Mouse (Mus musculus) olfactory bulb, adult 2 months (tissue): ENCODE data around the gene Cep164. TPM values are rescaled to one million over a fixed set of nuclear protein-coding genes. Genes with fewer than 3 reads are reported as not detected.

Experiments
- H3K27ac ChIP-seq: fragments of 200-500 bp; 2 replicates; pipeline ENCODE4 v1.5.1; 2012; ENCODE audit warnings: low read depth, low read length; ENCODE audit not compliant: insufficient read depth
- H3K4me1 ChIP-seq: fragments of 200-500 bp; 2 replicates; pipeline ENCODE4 v1.6.1; 2012; ENCODE audit warnings: low read length; ENCODE audit not compliant: control insufficient read depth, insufficient read depth
- H3K4me3 ChIP-seq: fragments of 200-500 bp; 2 replicates; pipeline ENCODE4 v1.5.1; 2012; ENCODE audit warnings: mild to moderate bottlenecking, low read depth, low read length, moderate library complexity; ENCODE audit not compliant: insufficient read depth
- CTCF ChIP-seq: fragments of 200-500 bp; IDR thresholded peaks from 2 replicates; pipeline ENCODE4 v1.5.1; 2012; ENCODE audit warnings: low read depth, mild to moderate bottlenecking, low read length, moderate library complexity; ENCODE audit not compliant: insufficient read depth
- POLR2A ChIP-seq: fragments of 200-500 bp; IDR thresholded peaks from 2 replicates; pipeline ENCODE4 v1.6.1; 2012; ENCODE audit warnings: mild to moderate bottlenecking, low read depth, low read length, moderate library complexity; ENCODE audit not compliant: insufficient read depth
- WGBS: fragments of 180-500 bp; shearing (Covaris S2); methylation state at CpG from one replicate; pipeline ENCODE4 v1.1.7; 2018; 5-methylcytosine and 5-hydroxymethylcytosine counted together
- polyA plus RNA-seq: library from polyadenylated mRNA; stranded (reverse); fragments of >200 nt; gene quantifications from 2 replicates; pipeline ENCODE4 v1.2.4, GENCODE M21; 2012; ENCODE audit warnings: low replicate concordance; ENCODE audit not compliant: missing spikeins, insufficient read depth, insufficient read length

Gene Cep164
- polyA plus RNA-seq, 1 experiment: not detected

- Histone ChIP-seq H3K27ac (no peak overlapping the region), H3K4me1 (peaks cover 31% of the 10 kb centered on the region), H3K4me3 (no peak overlapping the region)
- TF ChIP-seq POLR2A (no peak), CTCF (no peak)
- WGBS: 20% methylated on average over 13 of the region's 13 CpGs
Observed at GRCm38 (mm10) chr9:45798467-45799164, 29.9 kb downstream of the Cep164 start.

GRCm38 (mm10) chr9:45797271-45797670, 31.2 kb downstream of the Cep164 start:
- no peak for TF ChIP-seq CTCF
- TF ChIP-seq POLR2A: no peak
- Histone ChIP-seq H3K27ac (no peak overlapping the region), H3K4me3 (no peak overlapping the region), H3K4me1 (peaks cover 23% of the 10 kb centered on the region)
- 74% methylated on average over 3 of the region's 3 CpGs for WGBS

DNA sequence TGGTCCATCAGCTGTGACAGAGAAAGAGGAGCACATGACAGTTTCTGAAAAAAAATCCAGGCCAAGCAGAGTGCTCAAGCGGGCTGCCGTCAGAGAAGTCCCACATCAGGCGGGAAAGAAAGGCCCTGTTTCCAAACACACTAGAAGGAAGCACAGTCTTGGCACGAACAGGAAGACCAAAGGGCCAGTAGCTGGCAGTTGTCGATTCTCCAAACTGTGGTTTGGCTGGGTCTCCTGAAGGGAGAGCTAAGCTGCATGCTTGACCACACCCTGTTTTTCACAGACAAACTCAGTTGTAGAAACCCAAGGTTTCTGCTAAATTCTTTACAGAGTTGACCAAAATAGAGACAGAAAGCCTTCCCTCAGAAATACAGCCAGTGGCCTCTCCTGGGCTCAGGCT, 32.8 kb downstream of the Cep164 start:
- Histone ChIP-seq H3K27ac (no peak overlapping the region), H3K4me1 (peaks cover 28% of the 10 kb centered on the region), H3K4me3 (no peak overlapping the region)
- TF ChIP-seq POLR2A: no peak
- TF ChIP-seq CTCF: no peak
- 79% methylated on average over 5 of the region's 5 CpGs for WGBS

GRCm38 (mm10) chr9:45793697-45794096, 34.8 kb downstream of the Cep164 start:
- no peak overlapping the region for H3K27ac ChIP-seq
- H3K4me1 ChIP-seq: peaks cover 29% of the 10 kb centered on the region
- TF ChIP-seq CTCF (no peak), POLR2A (no peak)
- WGBS: 61% methylated on average over 6 of the region's 6 CpGs
- no peak overlapping the region for H3K4me3 ChIP-seq

DNA sequence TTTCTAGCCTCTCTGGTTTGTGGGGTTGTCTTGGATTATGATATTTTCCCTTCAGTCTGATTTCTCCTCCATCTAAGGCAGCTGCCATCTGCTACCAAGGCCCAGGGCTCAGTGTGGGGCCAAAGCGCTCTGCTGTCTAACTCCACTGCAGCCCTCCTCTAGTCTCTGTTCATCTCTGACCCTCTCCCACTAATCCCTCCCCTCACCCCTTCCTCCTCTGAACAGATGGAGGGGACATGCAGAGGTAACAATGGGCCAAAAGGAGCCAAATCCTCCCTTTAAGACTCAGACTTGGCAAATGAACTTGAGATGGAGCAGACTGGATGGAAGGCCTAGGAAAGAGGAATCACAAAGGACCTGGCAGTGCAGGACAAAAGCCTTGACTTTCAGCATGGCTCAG, 36.3 kb downstream of the Cep164 start:
- 100% methylated on average over 1 of the region's 1 CpGs for WGBS
- Histone ChIP-seq H3K27ac (no peak overlapping the region), H3K4me3 (no peak overlapping the region), H3K4me1 (peaks cover 33% of the 10 kb centered on the region)
- TF ChIP-seq POLR2A (no peak), CTCF (no peak)

GRCm38 (mm10) chr9:45791456-45792142, 36.9 kb downstream of the Cep164 start:
- 81% methylated on average over 8 of the region's 8 CpGs for WGBS
- H3K4me1 ChIP-seq: peaks cover 38% of the 10 kb centered on the region
- H3K27ac ChIP-seq: no peak overlapping the region
- TF ChIP-seq CTCF (no peak), POLR2A (no peak)
- no peak overlapping the region for H3K4me3 ChIP-seq

- TF ChIP-seq CTCF (no peak), POLR2A (no peak)
- Histone ChIP-seq H3K27ac (no peak overlapping the region; the same call in 1 of the 2 replicates), H3K4me1 (peaks cover 31% of the 10 kb centered on the region), H3K4me3 (no peak overlapping the region)
- 53% methylated on average over 5 of the region's 5 CpGs for WGBS
Observed at GRCm38 (mm10) chr9:45788405-45788804, 40.1 kb downstream of the Cep164 start.

DNA sequence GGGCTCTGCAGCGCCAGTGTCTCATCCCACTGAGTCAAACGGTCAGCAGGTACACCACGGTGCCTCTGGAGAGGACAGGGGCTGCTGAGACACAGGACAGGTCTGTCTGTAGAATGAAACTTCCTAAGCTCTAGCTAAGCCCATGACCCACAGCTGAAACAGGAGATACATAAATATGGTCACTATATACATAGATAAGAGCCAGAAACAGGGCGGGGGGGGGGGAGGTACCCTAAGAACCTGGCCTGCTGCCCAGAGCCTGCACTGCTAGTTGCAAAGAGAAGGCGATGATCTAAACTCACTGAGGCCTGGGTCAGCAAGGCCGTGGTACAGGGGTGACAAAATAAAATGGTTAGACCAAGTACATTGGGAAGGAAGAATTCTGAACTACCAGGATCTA, 40.9 kb downstream of the Cep164 start:
- Histone ChIP-seq H3K27ac (no peak overlapping the region), H3K4me1 (peaks cover 30% of the 10 kb centered on the region), H3K4me3 (no peak overlapping the region)
- no peak for TF ChIP-seq CTCF
- 70% methylated on average over 6 of the region's 6 CpGs for WGBS

- TF ChIP-seq CTCF (no peak), POLR2A (no peak)
- WGBS: 69% methylated on average over 8 of the region's 8 CpGs
Observed at GRCm38 (mm10) chr9:45787071-45787470, 41.4 kb downstream of the Cep164 start.

More at GRCm38 (mm10) chr9:45787071-45787470, 41.4 kb downstream of the Cep164 start:
- Histone ChIP-seq H3K4me1 (peaks cover 30% of the 10 kb centered on the region), H3K27ac (no peak overlapping the region), H3K4me3 (no peak overlapping the region)
